Mouse (Mus musculus): Measurements from ENCODE around the gene Tpgs1.

- peak; percentile 66 for TF ChIP-seq POLR2A (IDR thresholded peaks at IDR 0.05; ENCODE audit: insufficient read depth, low read length)
- no peak for TF ChIP-seq CTCF (IDR thresholded peaks at IDR 0.05; ENCODE audit: low read depth, low read length)
- TF ChIP-seq EP300 (IDR thresholded peaks at IDR 0.05; ENCODE audit: insufficient read depth, low read depth, low read length) = peak; percentile 66; the same call in 1 of the 2 replicates
Measured at GRCm38 (mm10) chr10:79638486-79639204, 30.5 kb upstream of the Tpgs1 start.

Data from ES-Bruce4 (cell line).